Mouse (Mus musculus) CD8-positive naive resting alpha-beta T cell, adult 2 months (primary cell): ENCODE measurements around the gene Cx3cr1.
"Not testable (repeated sequence)": the region's sequence is repeated elsewhere in the genome, so short reads cannot be mapped to it uniquely, and the experiment has no call there.

Source experiments
- DNase-seq, 2 experiments: peaks; one replicate each; pipeline ENCODE4 v3.0.0; 2022; ENCODE audit warnings: low read depth in 2 of 2, low spot score in 2 of 2

Gene Cx3cr1

DNA sequence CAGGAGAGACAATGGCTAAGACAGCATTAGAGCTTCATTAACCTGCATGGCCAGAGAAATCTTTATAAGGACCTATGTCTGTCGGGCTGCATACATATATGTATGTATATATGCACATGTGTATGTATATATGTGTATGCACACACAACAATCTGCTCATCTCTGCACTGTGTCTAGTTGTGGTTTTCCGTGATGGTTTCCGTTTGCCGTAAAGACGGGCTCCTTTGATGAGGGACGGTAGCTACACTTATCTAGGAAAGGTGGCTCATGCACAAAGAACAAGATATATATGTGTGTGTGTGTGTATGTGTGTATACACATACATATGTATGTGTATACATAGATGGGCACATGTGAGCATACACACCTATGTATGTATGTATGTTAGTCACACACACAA is 39.8 kb downstream of the Cx3cr1 start:
- no peak for DNase-seq

DNA sequence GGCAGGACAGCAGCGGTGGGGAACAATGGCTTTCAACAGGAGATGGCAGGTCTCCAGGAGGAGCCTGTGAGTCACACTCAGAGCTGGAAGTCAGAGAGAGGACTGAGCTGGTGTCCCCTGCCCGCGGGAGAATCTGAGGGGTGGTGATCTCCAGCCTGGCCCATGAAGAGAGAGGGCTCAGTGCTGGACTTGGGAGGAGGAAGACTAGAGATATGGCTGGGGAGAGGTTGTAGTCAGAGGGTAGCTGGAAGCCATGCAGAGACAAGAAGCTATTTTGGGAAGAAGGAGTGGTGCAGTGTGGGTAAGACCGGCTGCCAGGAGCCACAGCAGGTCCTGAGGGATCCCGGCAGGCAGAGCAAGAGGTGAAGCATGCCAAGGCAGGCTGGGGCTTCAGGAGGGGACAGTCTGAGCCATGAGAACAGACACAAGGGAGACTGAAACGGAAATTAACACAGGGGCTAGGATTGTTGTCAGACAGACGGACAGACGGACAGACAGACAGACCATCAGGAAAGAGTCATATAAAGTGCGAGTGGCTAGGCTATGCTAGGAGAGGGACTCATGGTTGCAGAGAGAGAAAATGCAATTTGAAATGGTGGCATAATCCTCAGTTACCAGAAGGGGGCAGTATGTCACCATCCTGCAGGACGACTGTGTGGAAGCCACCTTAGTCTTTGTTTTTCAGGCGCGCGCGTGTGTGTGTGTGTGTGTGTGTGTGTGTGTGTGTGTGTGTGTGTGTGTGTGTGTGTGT is 42.1 kb downstream of the Cx3cr1 start:
- peak; percentile 58 to 67 for DNase-seq

- DNase-seq: no peak
Measured at GRCm38 (mm10) chr9:120024625-120025024, 45.1 kb downstream of the Cx3cr1 start.

DNA sequence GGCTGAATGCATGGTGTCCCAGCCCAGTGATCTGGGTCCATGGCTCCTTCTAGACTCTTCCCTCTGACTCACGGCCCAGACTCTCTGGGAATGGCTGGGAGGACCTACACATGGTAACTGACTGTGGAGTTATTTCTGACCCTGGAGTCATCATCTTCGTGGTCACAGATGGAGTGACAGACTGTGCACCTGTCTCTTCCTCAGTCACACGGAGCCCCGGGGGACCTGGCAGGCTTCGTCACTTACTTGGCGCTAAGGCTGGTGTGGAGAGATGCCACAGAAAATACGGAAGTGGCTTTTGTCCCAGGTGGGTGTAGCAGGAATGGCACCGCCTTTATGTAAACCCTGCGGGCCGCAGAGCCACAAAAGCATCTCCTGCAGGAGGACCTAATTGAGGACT is 45.5 kb downstream of the Cx3cr1 start:
- DNase-seq: no peak

DNA sequence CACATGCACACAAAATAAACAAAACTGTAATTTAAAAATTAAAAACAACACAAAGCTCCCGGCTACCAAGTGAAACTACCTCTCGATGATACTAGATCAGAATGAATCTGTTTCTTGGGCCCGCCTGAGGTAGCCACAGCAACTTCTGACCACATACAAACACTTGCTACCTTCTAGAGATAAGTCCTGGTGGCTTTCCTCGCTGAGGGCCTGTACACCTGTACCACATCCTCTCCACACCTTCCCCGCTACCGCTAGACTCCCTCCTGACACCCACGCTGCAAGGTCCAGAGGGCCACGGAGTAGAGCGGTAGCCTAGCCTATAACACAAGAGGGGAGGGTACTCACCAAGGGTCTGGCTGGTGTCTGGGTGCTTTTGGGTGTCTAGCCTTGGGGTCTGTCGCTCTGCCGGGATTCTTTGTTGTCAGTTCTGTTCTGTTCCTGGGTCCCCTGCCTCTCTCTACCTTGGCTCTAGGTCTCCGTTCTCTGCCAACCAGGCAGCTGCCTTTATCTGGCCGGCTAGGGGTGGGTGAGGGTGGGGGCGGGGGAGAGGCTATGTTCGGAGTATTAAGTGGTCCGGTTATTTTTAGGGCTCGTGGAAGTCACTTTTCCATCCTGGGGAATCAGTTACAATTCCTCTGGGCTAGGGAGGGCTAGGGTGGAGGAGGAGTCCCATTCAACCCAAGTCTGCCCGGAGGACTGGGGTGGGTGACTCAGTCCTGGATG is 46.4 kb downstream of the Cx3cr1 start, which contains the start of gene Xirp1:
TSS of gene Xirp1 (minus strand) at position 513 of the 726 bp plus-strand sequence.
- no peak for DNase-seq

GRCm38 (mm10) chr9:120021164-120021563 is 48.5 kb downstream of the Cx3cr1 start:
- no peak for DNase-seq

DNA sequence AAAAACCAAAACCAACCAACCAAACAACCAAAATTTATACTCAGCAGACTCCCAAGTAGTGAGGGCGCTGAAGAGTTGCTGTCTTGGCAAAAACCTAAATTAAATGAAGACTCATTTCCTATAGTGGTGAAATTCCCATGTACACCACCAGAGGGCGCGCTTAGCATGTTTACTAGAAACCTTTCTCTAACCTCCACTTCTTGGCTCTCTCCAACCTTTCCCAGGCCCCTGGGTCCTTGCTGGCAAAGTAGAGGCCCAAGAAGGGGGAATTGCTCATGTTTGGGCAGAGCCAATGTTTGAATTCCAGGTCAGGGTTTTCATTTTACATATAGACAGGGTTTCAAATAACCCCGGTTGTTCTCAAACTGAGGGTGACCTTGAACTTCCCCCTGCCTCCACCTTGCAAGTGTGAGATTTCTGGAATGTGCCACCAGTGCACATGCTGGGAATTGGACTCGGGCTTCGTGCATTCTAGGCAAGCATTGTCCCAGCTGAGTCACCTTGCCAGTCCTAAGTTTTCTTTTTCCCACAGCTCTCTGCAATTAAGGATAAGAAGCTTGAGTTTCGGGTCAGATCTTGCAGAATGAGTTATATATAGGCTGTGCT is 49.3 kb downstream of the Cx3cr1 start:
- peak; percentile 66 to 76 for DNase-seq

- no peak for DNase-seq
Measured at GRCm38 (mm10) chr9:120016956-120017355, 52.7 kb downstream of the Cx3cr1 start.

DNA sequence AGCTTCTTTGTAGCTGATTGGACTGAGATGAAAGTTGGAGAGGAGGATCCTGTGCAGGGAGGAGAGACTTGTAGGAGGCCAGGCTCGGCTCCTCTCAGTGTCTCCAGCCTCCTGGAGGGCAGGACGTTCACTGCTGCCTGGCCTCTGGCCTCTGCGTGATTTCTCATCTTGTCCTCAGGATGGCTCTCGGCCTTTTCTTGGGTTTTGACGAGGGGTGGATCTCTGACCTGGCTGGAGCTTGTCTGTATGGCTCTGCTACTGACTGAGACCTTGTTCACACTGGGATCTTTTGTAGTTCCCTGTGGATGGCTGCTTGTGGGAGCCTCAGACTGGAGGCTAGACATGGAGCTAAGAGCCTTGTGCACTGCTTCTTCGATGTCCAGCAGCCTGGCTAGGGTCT is 54.9 kb downstream of the Cx3cr1 start:
- no peak for DNase-seq

- DNase-seq: no peak
Measured at GRCm38 (mm10) chr9:120013251-120013820, 56.3 kb downstream of the Cx3cr1 start.

GRCm38 (mm10) chr9:120012781-120013180 is 56.9 kb downstream of the Cx3cr1 start:
- DNase-seq: no peak

GRCm38 (mm10) chr9:120012161-120012560 is 57.5 kb downstream of the Cx3cr1 start:
- not testable (repeated sequence) for DNase-seq

GRCm38 (mm10) chr9:120011533-120011932 is 58.1 kb downstream of the Cx3cr1 start:
- peak; percentile 44 to 48 for DNase-seq

DNA sequence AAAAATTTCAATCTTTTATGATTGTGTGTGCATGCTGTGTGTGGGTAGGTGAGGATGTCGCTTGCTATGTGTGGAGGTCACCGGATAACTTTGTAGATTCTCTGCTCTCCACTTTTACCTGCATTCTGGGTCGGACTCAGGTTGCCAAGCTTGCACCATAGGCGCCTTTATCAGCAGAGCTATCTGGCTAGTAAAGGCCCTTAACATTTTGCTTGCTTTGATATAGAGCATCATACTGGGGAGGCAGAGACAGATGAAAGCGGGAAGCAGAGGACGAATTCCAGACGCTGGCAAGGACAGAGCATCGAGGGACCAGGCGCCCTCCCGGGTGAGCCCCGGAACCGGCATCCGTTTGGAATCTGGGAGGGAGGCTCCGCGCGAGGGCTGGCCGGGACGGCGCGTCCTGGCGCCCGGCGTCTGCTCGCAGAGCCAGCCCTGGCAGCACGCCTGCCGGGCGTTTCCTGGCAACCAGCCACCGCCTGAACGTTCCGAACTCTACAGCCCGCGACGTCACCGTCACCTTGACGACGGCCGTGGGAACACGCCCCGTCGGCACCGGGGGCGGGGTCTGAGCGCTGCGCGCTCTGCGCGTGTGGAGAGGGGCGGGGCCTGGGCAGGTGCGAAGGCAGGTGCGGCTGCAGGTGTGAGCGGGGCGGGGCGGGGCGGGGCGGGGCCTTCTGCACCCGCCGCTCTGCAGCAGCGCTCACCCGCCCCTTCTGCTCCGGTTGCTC is 58.7 kb downstream of the Cx3cr1 start:
- DNase-seq: peak; percentile 87 to 91

DNA sequence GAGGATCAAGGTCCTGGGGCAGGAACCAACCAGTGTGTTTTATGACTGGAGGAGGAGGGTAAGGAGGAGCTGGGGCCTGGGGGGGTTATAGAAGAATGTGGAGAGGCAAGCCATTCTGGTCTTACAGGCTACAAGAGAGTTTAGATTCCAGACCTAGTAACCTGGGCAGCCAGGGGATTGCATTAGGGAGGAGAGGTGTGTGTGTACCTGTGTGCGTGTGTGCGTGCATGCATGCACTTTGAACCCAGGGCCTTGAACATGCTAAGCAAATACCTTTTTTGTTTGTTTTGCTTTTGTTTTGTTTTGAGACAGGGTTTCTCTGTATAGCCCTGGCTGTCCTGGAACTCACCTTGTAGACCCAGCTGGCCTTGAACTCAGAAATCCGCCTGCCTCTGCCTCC is 59.8 kb downstream of the Cx3cr1 start:
- DNase-seq: no peak

DNA sequence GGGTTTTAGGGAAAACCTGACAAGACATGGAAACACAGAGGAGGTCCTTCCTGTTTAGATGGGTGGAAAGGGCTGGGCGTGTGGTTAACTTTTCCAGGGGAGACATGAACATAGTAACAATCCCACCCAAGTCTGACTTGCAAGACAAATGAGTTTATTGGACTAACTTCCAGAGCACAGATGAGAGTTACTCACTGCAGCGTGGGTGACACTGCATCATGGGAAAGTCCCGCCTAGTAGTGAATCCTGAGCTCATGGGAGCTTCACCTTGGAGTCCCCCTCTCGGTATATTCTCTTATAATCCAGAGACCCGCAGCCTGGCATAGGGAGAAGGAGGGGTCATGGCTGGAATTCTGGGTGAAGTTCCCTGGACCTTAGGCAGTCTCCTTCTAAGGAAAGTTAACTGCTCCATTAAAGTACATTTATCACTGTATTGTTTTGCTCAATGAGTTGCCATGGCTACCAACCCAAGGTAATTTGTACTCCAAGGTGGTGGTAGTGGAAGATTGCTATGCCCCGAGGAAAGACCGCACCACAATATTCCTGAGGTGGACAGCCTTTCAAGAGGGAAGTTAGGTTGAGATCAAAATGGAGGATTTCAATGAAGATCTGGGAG is 60.3 kb downstream of the Cx3cr1 start:
- DNase-seq: no peak

- no peak for DNase-seq
Measured at GRCm38 (mm10) chr9:120007833-120008232, 61.8 kb downstream of the Cx3cr1 start.

GRCm38 (mm10) chr9:120005936-120006335 is 63.7 kb downstream of the Cx3cr1 start:
- no peak for DNase-seq

GRCm38 (mm10) chr9:120002893-120003292 is 66.8 kb downstream of the Cx3cr1 start:
- DNase-seq: no peak

DNA sequence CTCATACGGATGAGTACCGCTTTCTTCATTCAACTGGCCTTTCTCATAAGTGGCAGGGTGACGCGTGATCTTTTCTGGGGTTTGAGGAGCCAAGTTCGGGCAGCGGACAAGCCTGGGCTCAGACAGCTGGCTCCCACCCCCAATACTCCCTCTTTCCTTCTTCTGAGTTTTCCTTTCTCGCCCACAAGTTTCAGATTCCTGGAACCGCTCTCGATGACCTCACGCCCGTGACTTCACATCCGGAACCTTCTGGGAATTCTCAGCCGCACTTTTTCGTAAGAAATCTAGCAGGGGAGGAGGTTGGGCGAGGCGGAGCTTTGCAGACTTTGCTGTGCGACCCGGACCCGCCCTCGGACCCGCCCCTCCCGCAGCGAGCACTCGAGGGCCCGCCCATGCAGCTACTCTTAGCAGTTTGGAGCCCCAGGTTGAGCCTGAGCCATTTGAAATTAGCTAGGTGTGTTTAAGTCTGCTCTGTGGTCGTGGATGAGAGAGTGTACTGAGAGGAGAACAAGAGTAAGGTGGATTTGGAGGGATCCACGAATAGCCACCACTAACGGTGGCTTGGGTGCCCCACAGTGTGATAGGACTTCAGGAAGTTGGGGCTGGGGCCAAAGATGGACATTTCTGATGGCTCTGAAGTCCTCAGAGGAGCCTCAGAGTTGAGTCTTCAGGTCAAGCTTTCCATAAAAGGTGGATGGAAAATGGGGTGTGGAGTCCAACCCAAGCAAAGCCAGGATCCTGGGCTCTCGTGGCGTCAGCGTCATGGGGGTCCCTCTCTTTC is 67.5 kb downstream of the Cx3cr1 start:
- DNase-seq: peak in 1 of 2 experiments; percentile 56
